Mouse (Mus musculus): ENCODE data around the gene Grk5. TPM values are rescaled to one million over a fixed set of nuclear protein-coding genes. Genes with fewer than 3 reads are reported as not detected.
"Not testable (repeated sequence)": the region's sequence is repeated elsewhere in the genome, so short reads cannot be mapped to it uniquely, and the experiment has no call there.

Grk5 gene
- total RNA-seq, 1 experiment from 2014 or later: 18.9 TPM

DNA sequence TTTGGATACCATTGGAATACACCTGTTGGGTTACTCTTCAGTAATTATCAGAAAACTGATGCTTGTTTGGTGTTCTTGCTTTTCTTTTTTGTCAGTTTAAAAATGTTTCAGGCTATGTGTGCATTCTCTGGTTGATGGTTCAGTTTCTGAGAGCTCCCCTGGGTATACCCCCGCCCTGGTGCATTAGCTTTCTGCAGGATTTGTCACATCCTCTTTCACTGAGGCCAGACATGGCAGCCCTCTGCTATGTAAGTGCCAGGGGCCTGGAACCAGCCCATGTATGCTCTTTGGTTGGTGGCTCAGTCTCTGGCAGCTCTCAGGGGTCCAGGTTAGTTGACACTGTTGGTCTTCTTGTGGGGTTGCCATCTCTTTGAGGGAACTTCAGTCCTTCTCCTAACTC, 14.4 kb downstream of the Grk5 start:
- no peak for ATAC-seq (ENCODE audit: extremely low read depth, insufficient number of reproducible peaks, low FRiP score, poor library complexity, severe bottlenecking)

GRCm38 (mm10) chr19:60905477-60905876, 15.9 kb downstream of the Grk5 start:
- no peak for ATAC-seq (ENCODE audit: extremely low read depth, insufficient number of reproducible peaks, low FRiP score, poor library complexity, severe bottlenecking)

DNA sequence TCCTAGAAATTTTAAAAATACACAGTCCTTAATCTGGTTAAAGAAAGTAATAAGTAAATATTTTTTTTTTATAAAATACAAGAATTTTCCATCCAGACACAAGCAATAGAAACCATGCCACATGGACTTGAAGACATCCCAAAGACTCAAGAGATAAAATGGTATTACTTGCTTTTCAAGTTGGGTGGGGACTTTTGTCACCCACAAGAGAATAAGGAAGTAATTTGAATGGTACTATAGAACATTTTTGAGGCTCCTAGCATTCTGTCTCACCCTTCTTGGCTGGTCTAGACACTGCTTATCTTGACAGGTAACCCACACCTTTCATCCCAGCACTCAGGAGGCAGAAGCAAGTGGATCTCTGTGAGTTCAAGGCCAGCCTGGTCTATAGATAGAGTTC, 20.8 kb downstream of the Grk5 start:
- no peak for ATAC-seq (ENCODE audit: extremely low read depth, insufficient number of reproducible peaks, low FRiP score, poor library complexity, severe bottlenecking)

- ATAC-seq (ENCODE audit: extremely low read depth, insufficient number of reproducible peaks, low FRiP score, poor library complexity, severe bottlenecking): no peak
Measured at GRCm38 (mm10) chr19:60911653-60912052, 22.1 kb downstream of the Grk5 start.

DNA sequence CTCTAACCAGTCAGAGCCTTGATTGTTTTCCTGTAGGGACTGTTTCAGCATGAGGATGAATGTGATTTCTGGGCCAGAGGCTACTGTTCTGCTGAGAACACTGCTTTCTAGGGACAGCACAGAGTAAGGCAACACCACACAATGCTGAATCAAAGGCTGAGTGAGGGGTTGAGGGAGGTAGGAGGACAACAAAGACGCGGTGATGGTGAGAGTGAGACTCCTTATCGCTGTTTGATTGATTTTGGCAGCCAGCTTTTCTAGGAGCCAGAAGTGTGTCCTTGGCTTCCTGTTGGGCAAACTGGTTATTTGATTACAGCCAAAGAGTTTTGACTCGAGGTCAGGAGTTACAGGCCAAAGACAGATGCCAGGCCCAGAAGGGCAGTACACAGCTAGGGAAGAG, 25.7 kb downstream of the Grk5 start:
- no peak for ATAC-seq (ENCODE audit: extremely low read depth, insufficient number of reproducible peaks, low FRiP score, poor library complexity, severe bottlenecking)

DNA sequence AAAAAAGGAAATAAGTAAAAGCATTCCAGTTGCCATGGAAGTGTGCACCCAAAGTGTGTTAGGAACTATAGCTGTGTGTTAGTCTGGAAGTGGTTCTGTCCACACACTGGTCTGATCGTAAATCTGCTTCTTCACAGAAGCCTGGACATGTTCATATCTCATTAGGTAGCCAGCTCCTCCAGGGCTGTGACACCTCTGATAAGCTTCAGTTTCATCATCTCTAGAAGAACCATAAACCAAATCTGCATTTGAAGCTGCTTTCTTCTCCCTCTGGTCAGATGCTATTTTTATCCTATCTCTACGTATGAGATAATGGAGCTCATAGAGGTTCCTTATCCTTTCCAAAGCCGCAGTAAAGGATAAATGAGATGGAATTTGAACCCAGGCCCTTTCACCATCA, 26.3 kb downstream of the Grk5 start:
- ATAC-seq (ENCODE audit: extremely low read depth, insufficient number of reproducible peaks, low FRiP score, poor library complexity, severe bottlenecking): no peak

GRCm38 (mm10) chr19:60916869-60917570, 27.5 kb downstream of the Grk5 start:
- ATAC-seq (ENCODE audit: extremely low read depth, insufficient number of reproducible peaks, low FRiP score, poor library complexity, severe bottlenecking): no peak

DNA sequence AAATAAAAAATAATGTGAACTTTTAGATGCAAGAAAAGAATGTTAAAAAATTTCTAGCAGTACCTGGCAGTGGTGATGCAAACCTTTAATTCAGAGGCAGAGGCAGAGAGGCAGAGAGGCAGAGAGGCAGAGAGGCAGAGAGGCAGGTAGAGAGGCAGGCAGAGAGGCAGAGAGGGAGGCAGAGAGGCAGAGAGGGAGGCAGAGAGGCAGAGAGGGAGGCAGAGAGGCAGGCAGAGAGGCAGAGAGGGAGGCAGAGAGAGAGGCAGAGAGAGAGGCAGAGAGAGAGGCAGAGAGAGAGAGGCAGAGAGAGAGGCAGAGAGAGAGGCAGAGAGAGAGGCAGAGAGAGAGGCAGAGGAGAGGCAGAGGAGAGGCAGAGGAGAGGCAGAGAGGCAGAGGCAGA, 35.0 kb downstream of the Grk5 start:
- not testable (repeated sequence) for ATAC-seq (ENCODE audit: extremely low read depth, insufficient number of reproducible peaks, low FRiP score, poor library complexity, severe bottlenecking)

- peak; percentile 61 for ATAC-seq (ENCODE audit: extremely low read depth, insufficient number of reproducible peaks, low FRiP score, poor library complexity, severe bottlenecking)
Measured at GRCm38 (mm10) chr19:60935001-60935400, 45.5 kb downstream of the Grk5 start.

DNA sequence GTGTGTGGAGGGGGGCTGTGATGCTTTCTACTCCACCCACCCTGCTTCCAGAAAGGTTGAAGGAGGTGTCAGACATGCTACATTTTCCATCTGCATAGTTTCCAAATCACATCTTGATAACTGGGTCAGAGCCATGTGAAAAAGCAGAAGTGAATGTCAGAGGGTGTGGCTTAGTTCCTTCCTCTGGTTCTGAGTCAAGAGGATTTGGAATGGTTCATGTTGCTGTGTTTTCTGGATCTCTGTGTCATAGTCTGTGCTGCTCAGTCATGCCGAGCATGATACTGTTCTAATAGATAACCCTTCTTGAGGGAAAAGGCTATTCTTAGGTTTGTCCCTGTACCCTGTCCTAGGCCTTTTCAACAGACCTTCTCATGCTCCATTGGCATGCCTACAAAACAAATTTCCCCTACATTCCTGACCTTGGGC, 50.4 kb downstream of the Grk5 start:
- peak; percentile 98 for ATAC-seq (ENCODE audit: extremely low read depth, insufficient number of reproducible peaks, low FRiP score, poor library complexity, severe bottlenecking)

DNA sequence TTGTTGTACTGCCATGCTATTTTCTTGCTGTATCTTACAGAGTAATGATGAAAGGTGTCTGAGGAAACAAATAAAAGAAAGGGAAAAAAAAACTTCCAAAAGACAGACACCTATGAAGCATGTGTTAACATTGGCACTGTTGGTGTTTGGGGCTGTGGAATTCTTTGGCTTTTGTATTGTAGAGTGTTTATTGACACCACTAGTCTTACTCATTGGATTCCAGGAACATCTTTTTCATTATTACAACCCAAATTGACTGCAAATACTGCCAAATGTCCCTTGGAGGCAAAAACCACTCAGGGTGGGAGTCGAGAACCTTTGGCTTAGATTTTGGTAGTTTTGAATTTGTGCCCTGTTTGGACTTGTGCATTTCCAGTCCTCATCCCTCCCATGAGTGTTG, 51.3 kb downstream of the Grk5 start:
- no peak for ATAC-seq (ENCODE audit: extremely low read depth, insufficient number of reproducible peaks, low FRiP score, poor library complexity, severe bottlenecking)

DNA sequence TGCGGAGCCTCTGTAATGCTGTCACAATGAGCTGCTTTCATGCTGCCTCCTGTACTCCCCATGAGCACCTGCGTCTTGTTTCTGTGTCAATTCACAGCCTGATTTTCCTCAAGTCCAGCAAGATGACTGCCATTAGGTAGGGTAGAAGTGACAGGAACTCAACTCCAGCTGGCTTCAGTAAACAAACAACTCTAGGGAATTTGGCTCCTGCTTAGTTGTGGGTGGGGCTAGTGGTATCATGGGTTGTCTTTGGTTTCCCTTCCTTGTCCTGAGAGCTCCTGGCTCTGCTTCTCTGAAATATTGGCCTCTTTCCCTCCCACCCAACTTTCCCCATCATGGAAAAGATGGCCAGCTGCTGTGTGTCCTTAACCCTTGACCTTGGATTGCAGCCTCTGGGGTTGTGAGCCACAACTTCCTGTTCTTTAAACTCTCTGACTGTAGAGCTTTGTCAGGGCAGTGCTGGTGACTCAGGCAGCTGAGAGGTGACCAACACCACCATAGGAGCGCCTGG, 56.3 kb downstream of the Grk5 start:
- peak; percentile 93 for ATAC-seq (ENCODE audit: extremely low read depth, insufficient number of reproducible peaks, low FRiP score, poor library complexity, severe bottlenecking)

DNA sequence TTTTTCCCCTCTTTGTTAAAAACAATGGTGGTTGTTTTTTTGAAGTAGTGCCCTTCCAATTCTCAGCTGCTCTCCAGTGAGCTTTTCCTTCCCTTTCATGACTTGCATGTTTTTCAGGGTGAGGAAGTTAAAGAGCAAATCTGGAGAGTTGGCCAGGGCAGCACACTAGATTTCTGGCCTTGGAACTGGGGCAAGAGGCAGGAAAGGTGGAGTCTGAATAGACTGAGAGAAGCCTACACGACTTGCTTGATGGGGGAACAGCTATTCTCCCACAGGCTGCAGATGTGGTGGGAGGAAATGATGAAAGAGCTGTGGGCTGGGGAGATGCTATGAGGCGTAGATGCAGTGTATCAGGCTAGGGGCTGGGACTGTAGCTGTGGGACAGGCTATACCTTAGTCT, 57.1 kb downstream of the Grk5 start:
- ATAC-seq (ENCODE audit: extremely low read depth, insufficient number of reproducible peaks, low FRiP score, poor library complexity, severe bottlenecking): peak; percentile 67

DNA sequence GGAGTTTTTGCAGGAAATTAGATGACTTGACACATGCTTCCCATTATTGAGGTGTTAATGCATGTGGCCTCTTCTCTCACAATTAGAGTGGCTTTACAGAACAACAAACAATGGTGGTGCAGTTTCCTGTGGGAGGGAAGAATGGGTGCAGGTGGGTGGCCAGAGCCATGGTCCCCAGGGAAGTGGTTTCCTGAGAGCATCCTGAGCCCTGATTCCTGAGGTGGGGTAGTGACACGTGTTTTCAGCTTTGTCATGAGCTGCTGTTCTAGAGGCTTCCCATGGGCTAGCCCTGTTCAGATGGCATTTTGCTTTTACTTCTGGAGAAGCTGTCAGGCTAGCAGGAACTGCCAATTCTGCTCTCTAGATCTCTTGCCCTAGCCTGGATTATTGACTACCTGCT, 59.4 kb downstream of the Grk5 start:
- no peak for ATAC-seq (ENCODE audit: extremely low read depth, insufficient number of reproducible peaks, low FRiP score, poor library complexity, severe bottlenecking)

DNA sequence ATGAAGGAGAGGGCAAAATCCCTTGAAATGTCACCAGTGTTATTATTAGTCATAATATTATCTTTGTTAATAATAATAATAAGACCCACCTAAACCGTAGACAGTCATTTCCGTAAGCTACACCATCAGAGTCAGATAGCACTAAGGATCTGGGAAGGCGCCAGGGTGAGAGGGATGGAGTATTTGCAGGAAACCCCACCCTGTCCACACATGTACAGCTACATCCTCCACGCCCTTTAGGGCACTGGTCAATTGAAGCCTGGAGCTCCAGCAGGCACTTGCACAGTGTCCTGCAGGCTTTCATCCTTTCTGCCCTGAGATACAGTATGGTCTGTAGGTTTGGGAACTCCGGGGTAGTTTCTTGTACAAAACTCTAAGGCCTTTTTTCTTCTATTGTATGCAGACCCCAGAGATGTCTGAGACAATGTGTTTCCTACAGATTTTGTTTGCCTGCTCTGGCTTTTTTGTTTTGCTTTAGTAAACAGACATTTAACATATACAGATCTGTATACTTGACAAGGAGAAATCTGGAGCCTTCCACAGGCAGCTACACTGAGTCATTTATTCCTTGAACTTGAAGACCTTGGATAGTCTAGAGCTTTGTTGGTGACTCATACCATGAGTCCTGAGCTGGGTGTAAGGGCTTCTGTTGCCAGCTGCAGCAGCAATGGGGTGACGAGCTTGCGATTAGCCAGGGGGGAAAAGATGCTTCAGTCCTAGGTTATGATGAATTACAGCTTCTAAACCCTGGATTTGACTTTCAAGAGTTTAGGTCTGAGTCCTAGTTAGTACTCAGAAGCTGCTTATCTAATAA, 60.7 kb downstream of the Grk5 start:
- ATAC-seq (ENCODE audit: extremely low read depth, insufficient number of reproducible peaks, low FRiP score, poor library complexity, severe bottlenecking): no peak

GRCm38 (mm10) chr19:60955131-60955530, 65.6 kb downstream of the Grk5 start:
- no peak for ATAC-seq (ENCODE audit: extremely low read depth, insufficient number of reproducible peaks, low FRiP score, poor library complexity, severe bottlenecking)

GRCm38 (mm10) chr19:60955712-60956111, 66.2 kb downstream of the Grk5 start:
- no peak for ATAC-seq (ENCODE audit: extremely low read depth, insufficient number of reproducible peaks, low FRiP score, poor library complexity, severe bottlenecking)

- no peak for ATAC-seq (ENCODE audit: extremely low read depth, insufficient number of reproducible peaks, low FRiP score, poor library complexity, severe bottlenecking)
Measured at GRCm38 (mm10) chr19:60956198-60956750, 66.7 kb downstream of the Grk5 start.

GRCm38 (mm10) chr19:60959706-60960230, 70.2 kb downstream of the Grk5 start:
- ATAC-seq (ENCODE audit: extremely low read depth, insufficient number of reproducible peaks, low FRiP score, poor library complexity, severe bottlenecking): no peak
